Mouse (Mus musculus): ENCODE measurements at regions not wholly inside any gene's neighbourhood (a gene's known extent, or its start where the extent isn't known, plus 50 kb on each side); places are given as distances from the start of the nearest gene placed in this dataset.

DNA sequence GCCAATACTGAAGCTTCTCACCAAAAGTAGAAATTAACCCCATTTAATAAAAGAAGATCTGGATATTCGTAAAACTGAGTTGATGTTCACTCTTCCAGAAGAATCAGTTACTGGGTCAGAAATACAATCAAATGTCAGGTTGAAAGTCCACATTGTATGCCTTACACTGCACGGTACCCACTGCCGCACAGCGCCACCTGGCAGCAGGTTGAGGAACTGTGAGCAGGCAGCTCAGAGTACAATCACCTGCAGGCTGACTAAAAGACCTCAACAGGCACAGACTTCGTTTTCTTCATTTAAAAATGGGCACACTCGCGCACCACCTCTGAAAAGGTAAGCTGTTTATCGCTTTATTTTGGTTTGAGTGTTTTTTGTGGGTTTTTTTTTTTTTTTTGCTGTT is 341.8 kb upstream of the Mms22l start:
- peak; percentile 49 for DNase-seq

DNA sequence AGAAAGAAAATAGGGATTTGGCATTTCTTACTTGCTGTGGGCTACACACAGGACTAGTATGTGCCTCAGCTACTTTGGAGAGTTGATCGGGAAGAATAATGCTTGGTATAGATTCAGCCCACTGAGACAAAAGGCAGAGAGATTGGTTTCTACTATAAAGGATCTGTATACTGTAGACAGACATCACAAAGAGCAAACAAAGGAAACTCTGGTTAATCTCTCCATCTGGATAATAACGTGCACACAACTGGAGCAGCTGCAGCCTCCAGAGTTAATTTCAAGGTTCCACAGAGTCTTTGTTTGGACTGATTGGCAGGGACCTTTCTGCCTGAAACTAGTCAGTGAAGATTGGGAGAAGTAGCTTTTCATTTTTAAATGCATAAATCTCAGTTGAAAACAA is 322.5 kb upstream of the Mms22l start:
- DNase-seq = no peak

DNA sequence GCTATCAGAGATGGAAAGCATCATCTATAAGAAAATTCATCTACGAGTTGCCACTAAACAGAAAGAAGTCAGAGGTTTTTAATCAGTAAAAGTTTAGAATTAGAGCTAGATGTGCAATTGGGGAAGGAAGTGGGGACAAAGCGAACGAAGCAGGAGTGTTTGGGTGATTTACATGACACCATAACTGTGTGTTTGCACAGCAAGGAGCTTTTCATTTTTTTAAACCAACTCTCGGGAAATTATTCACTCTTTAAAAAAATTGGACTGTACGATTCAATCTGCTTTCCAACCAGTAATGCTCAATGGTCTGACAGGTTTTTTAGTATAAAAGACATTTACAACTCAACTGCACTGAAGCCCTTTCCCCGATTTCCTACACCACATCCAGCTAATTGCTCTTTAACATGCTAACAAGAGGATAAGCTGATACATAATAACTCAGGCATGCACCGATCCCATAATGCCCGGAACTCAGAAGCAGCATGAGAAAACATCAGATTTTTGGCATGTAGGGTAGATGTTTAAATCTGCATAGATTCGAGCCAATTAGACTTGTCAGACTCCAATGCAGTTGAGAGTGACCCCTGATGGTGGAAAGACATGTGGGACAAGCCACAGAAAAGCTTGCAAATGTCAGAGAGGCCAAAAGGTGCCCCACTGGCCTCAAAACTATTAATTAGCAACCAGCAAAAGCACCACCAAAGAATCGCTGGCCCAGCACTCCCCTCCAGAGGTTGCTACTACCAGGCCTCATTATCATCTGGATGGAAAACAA is 282.8 kb upstream of the Mms22l start:
- DNase-seq = no peak

DNA sequence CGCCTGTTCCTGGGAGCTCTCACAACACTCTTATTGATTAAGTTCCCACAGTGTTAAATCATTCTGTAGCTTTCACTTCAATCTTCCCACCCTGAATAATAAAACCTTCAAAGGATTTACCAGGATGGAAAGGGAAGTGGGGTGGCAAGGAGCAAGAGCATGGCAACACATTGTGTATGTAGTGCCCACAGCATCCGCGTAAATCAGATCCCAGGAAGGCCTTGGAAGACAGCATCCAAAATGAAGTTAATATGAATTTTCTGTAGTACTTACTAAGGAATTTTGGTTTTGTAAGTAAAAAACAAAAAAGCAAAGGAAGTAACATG is 282.3 kb upstream of the Mms22l start:
- DNase-seq = no peak

DNA sequence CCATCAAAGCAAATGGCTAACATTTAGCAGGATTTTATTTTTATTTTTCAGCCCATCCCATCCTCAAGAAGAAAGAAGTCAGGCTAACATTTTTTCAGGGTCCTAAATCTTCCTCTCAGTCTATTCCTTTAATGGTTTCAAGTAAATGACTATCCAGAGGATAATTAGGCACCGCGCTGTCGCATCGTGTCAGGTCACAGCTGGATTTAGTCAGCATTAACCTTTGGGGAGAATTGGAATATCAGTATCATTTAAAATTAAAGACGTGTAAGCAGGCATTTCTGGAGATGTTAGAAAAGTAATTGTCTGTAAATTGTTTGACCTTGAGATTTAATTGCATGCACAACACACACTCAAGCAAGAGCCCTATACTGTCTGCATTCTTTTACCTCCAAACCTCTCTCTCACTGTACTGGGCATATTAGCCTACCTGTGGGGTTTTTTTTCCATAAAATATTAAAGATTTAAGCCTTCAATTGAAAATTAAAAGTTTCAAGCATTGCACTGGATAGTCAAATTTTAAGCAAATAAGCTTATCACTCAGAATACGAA is 277.8 kb upstream of the Mms22l start:
- no peak for DNase-seq

DNA sequence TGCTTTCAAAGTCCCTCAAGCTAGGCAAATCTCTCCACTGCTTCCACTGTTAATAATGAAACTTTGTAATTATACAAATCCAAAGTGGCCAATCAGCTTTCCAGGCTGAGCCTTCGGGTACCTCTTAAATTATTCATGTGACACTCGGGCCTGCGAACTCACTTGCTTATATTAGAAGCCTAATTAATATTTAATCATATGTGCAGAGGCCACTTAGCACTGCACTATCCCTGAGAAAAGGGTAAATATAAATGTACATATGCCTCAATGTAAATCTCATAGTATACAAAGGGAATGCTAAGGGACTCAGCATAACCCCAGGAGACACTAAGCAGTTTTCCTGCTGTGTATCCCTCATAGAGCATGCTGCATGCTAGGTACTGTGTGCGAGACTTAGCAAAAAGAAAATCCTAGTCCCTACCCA is 277.2 kb upstream of the Mms22l start:
- DNase-seq = no peak

DNA sequence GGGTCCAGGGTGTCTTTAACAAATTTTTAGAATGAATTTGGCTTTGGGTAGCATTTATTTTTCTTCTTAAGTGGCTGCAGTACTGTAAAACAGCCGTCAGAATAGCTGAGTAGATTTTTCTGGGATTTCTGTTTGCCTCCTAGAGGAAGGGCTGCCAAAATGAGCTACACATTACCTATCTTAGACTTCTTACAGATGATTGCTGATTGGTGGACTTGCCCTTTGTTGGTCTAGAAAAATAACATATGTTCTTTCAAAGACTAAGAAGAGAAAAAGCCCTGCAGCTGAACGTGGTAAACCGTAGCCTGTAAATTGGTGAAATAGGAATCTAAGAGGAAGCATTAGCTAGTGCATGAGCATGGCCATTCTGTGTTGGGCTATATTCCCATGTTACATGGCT is 276.7 kb upstream of the Mms22l start:
- no peak for DNase-seq

DNA sequence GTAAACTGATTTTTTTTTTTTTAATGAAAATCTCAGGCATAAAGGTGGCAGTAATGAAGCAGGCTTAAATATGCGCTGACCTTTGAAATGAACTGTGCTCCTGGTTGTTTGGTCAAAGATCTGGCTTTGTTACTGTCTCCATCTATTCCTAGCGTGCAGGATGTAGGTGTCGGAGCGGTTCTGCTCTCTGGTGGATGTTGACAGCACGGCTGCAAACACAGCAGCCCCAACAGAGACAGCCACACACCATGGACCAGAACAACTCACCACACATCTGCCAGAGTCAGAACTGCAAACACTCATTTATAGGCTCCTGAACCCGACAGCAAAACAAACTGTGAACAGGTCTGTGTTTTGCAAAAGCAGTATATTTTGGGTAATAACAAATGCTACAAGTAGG is 251.1 kb upstream of the Mms22l start:
- no peak for DNase-seq

DNA sequence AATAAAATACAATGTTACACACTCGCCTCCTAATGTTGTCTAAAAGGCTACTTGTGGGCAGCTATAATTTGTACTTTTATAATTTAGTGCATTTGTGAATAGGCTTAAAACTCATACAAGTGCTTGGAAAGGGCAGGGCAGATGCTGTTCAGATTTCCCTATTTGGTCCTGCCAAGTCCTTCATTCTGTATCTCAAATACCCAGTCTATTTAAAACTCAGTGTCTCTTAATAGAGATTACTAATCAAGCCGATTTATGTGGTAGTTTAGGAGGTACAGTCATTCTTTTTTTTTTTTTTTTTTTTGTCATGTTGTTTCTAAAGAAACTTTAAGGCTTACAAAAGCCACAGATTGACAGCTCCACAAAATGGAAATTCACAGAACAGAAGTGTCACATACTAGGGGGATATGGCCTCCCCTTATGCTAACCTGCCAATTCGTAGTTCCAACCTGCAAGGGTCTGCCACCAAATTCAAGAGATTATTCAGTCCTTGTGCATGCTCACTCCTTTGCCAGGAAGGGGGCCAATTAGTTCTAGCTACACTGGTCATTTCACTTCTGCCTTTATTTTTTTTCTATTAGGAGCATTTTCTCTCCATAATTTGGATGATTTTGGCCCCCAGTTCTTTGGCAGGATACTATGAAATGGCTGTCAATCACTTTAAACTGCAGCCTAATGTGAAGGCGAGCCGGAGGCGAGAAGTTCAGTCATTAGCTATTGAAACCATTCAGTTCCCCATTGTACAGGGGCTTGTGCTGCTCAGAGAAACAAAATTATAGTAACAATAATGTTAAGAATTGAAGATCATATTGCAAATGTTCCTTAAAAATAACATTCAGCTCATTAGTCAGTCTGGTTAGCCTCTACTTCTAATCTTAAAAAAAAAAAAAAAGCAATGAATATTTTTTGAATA is 247.9 kb upstream of the Mms22l start:
- DNase-seq = no peak

DNA sequence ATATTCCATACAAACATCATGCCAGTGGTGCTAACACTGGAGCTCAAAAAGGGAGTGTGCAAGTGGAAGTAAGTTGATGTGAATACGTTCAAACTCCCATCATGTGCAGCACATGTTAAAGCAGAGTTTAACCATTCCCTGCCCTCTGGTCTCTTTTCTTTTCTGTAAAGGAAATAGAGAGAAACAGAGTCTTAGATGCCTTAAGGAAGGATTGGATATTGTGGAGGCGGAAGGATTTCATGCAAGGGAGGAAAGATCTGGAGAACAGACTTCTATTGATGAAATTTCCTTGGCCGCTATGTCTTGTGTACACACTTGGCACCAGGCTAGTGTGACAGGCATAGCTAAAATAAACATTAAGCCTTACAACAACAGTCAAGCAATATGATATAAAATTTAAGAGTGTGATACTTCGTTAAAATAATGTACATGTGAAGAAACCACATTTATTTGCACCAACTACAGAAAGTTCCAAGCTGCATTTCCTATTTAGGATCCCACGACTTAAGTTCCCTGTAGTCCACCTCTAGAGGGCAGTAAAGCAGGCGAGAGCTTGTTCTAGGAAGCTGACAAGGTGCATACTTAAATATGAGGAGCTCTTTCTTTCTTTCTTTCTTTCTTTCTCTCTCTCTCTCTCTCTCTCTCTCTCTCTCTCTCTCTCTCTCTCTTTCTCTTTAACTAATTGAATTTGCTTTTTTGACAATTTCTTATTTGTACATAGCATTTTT is 246.8 kb upstream of the Mms22l start:
- DNase-seq = no peak

DNA sequence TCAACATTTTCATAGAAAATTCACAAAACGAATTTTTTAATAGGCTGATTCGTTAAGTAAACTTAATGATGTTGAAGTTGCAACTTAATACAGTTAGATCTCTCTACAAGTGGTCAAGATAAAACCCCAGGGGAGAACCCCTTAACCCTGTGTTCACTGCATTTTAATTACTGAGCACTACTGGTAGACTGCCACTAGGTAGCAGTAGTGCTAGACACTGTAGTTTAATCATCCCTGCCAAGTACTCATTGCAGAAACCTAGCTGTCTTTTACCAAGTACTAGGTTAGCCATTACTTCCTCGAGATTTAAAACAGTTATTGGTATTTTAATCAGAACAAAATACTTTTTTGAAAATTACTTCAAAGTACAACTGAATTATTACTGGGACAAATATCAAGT is 218.1 kb upstream of the Mms22l start:
- no peak for DNase-seq
